Mouse (Mus musculus): ENCODE results near the gene Amotl1. TPM values are rescaled to one million over a fixed set of nuclear protein-coding genes. Genes with fewer than 3 reads are reported as not detected.
A peak's percentile ranks its signal among the peaks of the same experiment; 100 is the strongest.

The Amotl1 gene
- total RNA-seq, 4 experiments from 2014 or later: 19.7 to 25.3 (median 21.9) TPM

GRCm38 (mm10) chr9:14548366-14548761 lies 96.5 kb downstream of the Amotl1 start:
- DNase-seq (ENCODE audit: low spot score in 2 of 2): no peak

GRCm38 (mm10) chr9:14547584-14548365 lies 97.1 kb downstream of the Amotl1 start:
- DNase-seq (ENCODE audit: low spot score in 2 of 2): no peak

- no peak for DNase-seq (ENCODE audit: low spot score in 2 of 2)
Observed at GRCm38 (mm10) chr9:14544034-14544757, 100.7 kb downstream of the Amotl1 start.

- no peak for DNase-seq (ENCODE audit: low spot score in 2 of 2)
Observed at GRCm38 (mm10) chr9:14534833-14535456, 109.9 kb downstream of the Amotl1 start.

GRCm38 (mm10) chr9:14533659-14534058 lies 111.2 kb downstream of the Amotl1 start:
- no peak for DNase-seq (ENCODE audit: low spot score in 2 of 2)

- DNase-seq (ENCODE audit: low spot score in 2 of 2): no peak
Observed at GRCm38 (mm10) chr9:14532283-14532682, 112.6 kb downstream of the Amotl1 start.

GRCm38 (mm10) chr9:14530004-14530403 lies 114.9 kb downstream of the Amotl1 start:
- DNase-seq (ENCODE audit: low spot score in 2 of 2): no peak

GRCm38 (mm10) chr9:14523408-14524043 lies 121.3 kb downstream of the Amotl1 start:
- peak; percentile 51 to 63 for DNase-seq (ENCODE audit: low spot score in 2 of 2)

- no peak for DNase-seq (ENCODE audit: low spot score in 2 of 2)
Observed at GRCm38 (mm10) chr9:14521695-14522094, 123.2 kb downstream of the Amotl1 start.

GRCm38 (mm10) chr9:14520971-14521670 lies 123.7 kb downstream of the Amotl1 start:
- no peak for DNase-seq (ENCODE audit: low spot score in 2 of 2)

GRCm38 (mm10) chr9:14518105-14518504 lies 126.8 kb downstream of the Amotl1 start:
- no peak for DNase-seq (ENCODE audit: low spot score in 2 of 2)

- DNase-seq (ENCODE audit: low spot score in 2 of 2): no peak
Observed at GRCm38 (mm10) chr9:14517296-14517695, 127.6 kb downstream of the Amotl1 start.

- peak in 1 of 2 experiments; percentile 9 for DNase-seq (ENCODE audit: low spot score in 2 of 2)
Observed at GRCm38 (mm10) chr9:14512633-14513445, 132.0 kb downstream of the Amotl1 start.

GRCm38 (mm10) chr9:14500916-14501424 lies 143.9 kb downstream of the Amotl1 start:
- DNase-seq (ENCODE audit: low spot score in 2 of 2): no peak

GRCm38 (mm10) chr9:14500023-14500915 lies 144.6 kb downstream of the Amotl1 start, which contains the start of the genes Kdm4d and Cwc15:
Gene Kdm4d, minus strand, starts transcription at chr9:14500482.
Gene Cwc15, plus strand, starts transcription at chr9:14500617.
- DNase-seq (ENCODE audit: low spot score in 2 of 2): peak; percentile 85 to 98

GRCm38 (mm10) chr9:14498896-14499705 lies 145.8 kb downstream of the Amotl1 start:
- no peak for DNase-seq (ENCODE audit: low spot score in 2 of 2)
